Mouse (Mus musculus) CH12.LX (cell line): ENCODE measurements around the gene Denr. TPM values are rescaled to one million over a fixed set of nuclear protein-coding genes. Genes with fewer than 3 reads are reported as not detected.

Experiments used
- DNase-seq: peaks from one replicate; pipeline ENCODE4 v3.0.0-alpha.2; 2013; ENCODE audit errors: extremely low read depth
- H3K27ac ChIP-seq: 2 replicates; pipeline ENCODE4 v1.5.1; 2012; ENCODE audit warnings: low read depth, mild to moderate bottlenecking, control low read depth, moderate library complexity; ENCODE audit not compliant: insufficient read depth
- H3K27me3 ChIP-seq: replicated peaks from 2 replicates; pipeline ENCODE3; 2012; ENCODE audit warnings: inconsistent platforms
- H3K36me3 ChIP-seq, 2 experiments: replicated peaks in 1 of 2; 2 replicates each; pipeline versions ENCODE3 to v1.6.1; 2012; ENCODE audit warnings: inconsistent platforms in 1 of 2, low read length in 1 of 2, mild to moderate bottlenecking in 1 of 2, mixed read lengths in 1 of 2, moderate library complexity in 1 of 2; ENCODE audit not compliant: control insufficient read depth in 1 of 2, insufficient read depth in 1 of 2
- H3K4me1 ChIP-seq, 2 experiments: 2 replicates each; pipeline ENCODE4 v1.6.1; 2012; ENCODE audit warnings: inconsistent platforms in 1 of 2, moderate library complexity in 1 of 2; ENCODE audit not compliant: insufficient read depth in 2 of 2, control insufficient read depth in 1 of 2
- H3K4me2 ChIP-seq: 2 replicates; pipeline ENCODE4 v1.6.1; 2012; ENCODE audit warnings: low read depth, mild to moderate bottlenecking, control low read depth; ENCODE audit not compliant: poor library complexity, insufficient read depth, severe bottlenecking
- H3K4me3 ChIP-seq, 3 experiments: fragments of 150-350 bp in 1 of 3; sonication (generic) in 1 of 3; replicated peaks in 1 of 3; 2 replicates each; pipeline versions ENCODE3 to v1.5.1; 2011 to 2012; ENCODE audit warnings: low read depth in 2 of 3, low read length in 2 of 3, mild to moderate bottlenecking in 2 of 3, moderate library complexity in 2 of 3, control low read depth in 1 of 3, improper control_type of control experiment in 1 of 3, inconsistent platforms in 1 of 3, mixed read lengths in 1 of 3; ENCODE audit not compliant: poor library complexity in 1 of 3
- H3K79me2 ChIP-seq: replicated peaks from 2 replicates; pipeline ENCODE4 v1.6.1; 2012; ENCODE audit warnings: mild to moderate bottlenecking, moderate library complexity; ENCODE audit not compliant: control insufficient read depth, poor library complexity, insufficient read depth, severe bottlenecking; ENCODE audit errors: extremely low read depth
- H3K9ac ChIP-seq: 2 replicates; pipeline ENCODE4 v1.6.1; 2012; ENCODE audit warnings: low read depth, mild to moderate bottlenecking, control low read depth, moderate library complexity; ENCODE audit not compliant: insufficient read depth
- H3K9me3 ChIP-seq: replicated peaks from 2 replicates; pipeline ENCODE3; 2012; ENCODE audit warnings: low read length, inconsistent platforms, mixed read lengths
- BHLHE40 ChIP-seq: IDR thresholded peaks from 2 replicates; pipeline ENCODE4 v1.6.1; 2011; ENCODE audit warnings: mild to moderate bottlenecking, low read depth, low read length, improper control_type of control experiment
- CHD2 ChIP-seq: IDR thresholded peaks from 2 replicates; pipeline ENCODE4 v1.6.1; 2011; ENCODE audit warnings: low read length, improper control_type of control experiment
- ELF1 ChIP-seq: IDR thresholded peaks from 2 replicates; pipeline ENCODE4 v1.6.1; 2014; ENCODE audit warnings: low read depth, mild to moderate bottlenecking, inconsistent platforms, low read length, improper control_type of control experiment
- HCFC1 ChIP-seq: IDR thresholded peaks from 2 replicates; pipeline ENCODE4 v1.6.1; 2012; ENCODE audit warnings: low read depth, mild to moderate bottlenecking, inconsistent platforms, low read length, improper control_type of control experiment
- KAT2A ChIP-seq: IDR thresholded peaks from 2 replicates; pipeline ENCODE4 v1.6.1; 2012; ENCODE audit warnings: low read length, improper control_type of control experiment, inconsistent platforms; ENCODE audit not compliant: insufficient replicate concordance
- MAX ChIP-seq: IDR thresholded peaks from 2 replicates; pipeline ENCODE4 v1.6.1; 2011; ENCODE audit warnings: low read length, improper control_type of control experiment
- MXI1 ChIP-seq: IDR thresholded peaks from 2 replicates; pipeline ENCODE4 v1.6.1; 2011; ENCODE audit warnings: mild to moderate bottlenecking, low read depth, low read length, improper control_type of control experiment
- POLR2AphosphoS2 ChIP-seq: IDR thresholded peaks from 2 replicates; pipeline ENCODE4 v1.6.1; 2011; ENCODE audit warnings: low read depth, low read length, improper control_type of control experiment
- RCOR1 ChIP-seq: conservative IDR thresholded peaks from 2 replicates; pipeline ENCODE4 v1.6.1; 2012; ENCODE audit warnings: low read depth, mild to moderate bottlenecking, inconsistent platforms, low read length, improper control_type of control experiment
- SMC3 ChIP-seq: IDR thresholded peaks from 2 replicates; pipeline ENCODE4 v1.6.1; 2011; ENCODE audit warnings: low read depth, low read length, improper control_type of control experiment
- TCF12 ChIP-seq: IDR thresholded peaks from 2 replicates; pipeline ENCODE4 v1.6.1; 2014; ENCODE audit warnings: low read depth, mild to moderate bottlenecking, inconsistent platforms, low read length, improper control_type of control experiment
- UBTF ChIP-seq: IDR thresholded peaks from 2 replicates; pipeline ENCODE4 v1.6.1; 2012; ENCODE audit warnings: low read depth, mild to moderate bottlenecking, inconsistent platforms, low read length, improper control_type of control experiment, moderate library complexity
- USF2 ChIP-seq: conservative IDR thresholded peaks from 2 replicates; pipeline ENCODE4 v1.6.1; 2011; ENCODE audit warnings: low read depth, low read length, improper control_type of control experiment
- ZKSCAN1 ChIP-seq: IDR thresholded peaks from 2 replicates; pipeline ENCODE4 v1.6.1; 2012; ENCODE audit warnings: low read depth, inconsistent platforms, low read length, improper control_type of control experiment, borderline replicate concordance
- ZMIZ1 ChIP-seq: IDR thresholded peaks from 2 replicates; pipeline ENCODE4 v1.6.1; 2012; ENCODE audit warnings: low read depth, mild to moderate bottlenecking, inconsistent platforms, low read length, improper control_type of control experiment
- dilution Hi-C: fragments of 300-500 bp; cut with MboI; formaldehyde crosslinking; loops from 2 replicates; pipeline ENCODE4 v1.14.3; 2020; ENCODE audit warnings: low sequenced_read_pairs; ENCODE audit not compliant: extremely low pct_unique_long_range_greater_than_20kb, extremely low pct_ligation_motif_present
- in situ Hi-C: fragments of 300-500 bp; cut with MboI; formaldehyde crosslinking; loops from 3 replicates; pipeline ENCODE4 v1.14.3; 2019; ENCODE audit warnings: low sequenced_read_pairs, low pct_ligation_motif_present, low pct_unique_long_range_greater_than_20kb, mixed read lengths
- polyA plus RNA-seq: library from polyadenylated mRNA; unstranded; fragments of >175 nt; gene quantifications from 2 replicates; pipeline ENCODE4 v1.2.1, GENCODE M21; 2012; ENCODE audit warnings: low read depth; ENCODE audit not compliant: insufficient read length
- total RNA-seq, 2 experiments: library from RNA; depleted of rRNA; stranded (reverse); fragments of 300-350 nt in 1 of 2; fragments of >200 nt in 1 of 2; gene quantifications; 2 replicates each; pipeline ENCODE4 v1.2.3; 2012 to 2014

Denr gene
- total and polyA plus RNA-seq, 3 experiments = 80.9 to 423 (median 128) TPM

DNA sequence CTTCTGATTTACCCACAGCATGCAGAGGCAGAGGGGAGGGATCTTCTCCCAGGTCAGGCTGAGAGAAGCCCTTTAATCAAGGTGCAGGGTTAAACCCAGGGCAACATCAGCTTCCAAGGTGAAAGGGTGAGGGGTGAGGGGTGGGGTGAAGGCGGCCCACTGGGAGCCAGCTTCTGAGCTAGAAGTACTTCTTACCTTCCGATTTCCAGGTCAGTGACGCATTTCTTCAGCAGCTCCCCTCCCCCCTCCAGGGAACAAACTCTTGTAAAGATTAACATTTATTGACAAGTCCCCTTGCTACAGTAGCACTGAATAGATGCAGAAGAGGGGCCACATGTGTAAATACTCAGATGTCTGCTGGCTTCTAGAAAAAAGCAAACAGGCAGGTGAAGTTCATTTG lies 70.3 kb downstream of the Denr start:
- peaks cover 0 to 19% of the 10 kb centered on the region in 2 experiments for H3K36me3 ChIP-seq
- peaks cover 69% of the 10 kb centered on the region for H3K79me2 ChIP-seq
- no peak for DNase-seq
- dilution Hi-C loops = no loop called here
- peak overlapping the region; percentile 82; the same call in 1 of the 2 replicates for H3K27ac ChIP-seq
- H3K27me3 ChIP-seq = no peaks in the 10 kb centered on the region
- H3K4me1 ChIP-seq = peaks cover 45 to 80% of the 10 kb centered on the region in 2 experiments
- H3K9ac ChIP-seq = peak overlapping the region; percentile 33; the same call in 1 of the 2 replicates
- no peaks in the 10 kb centered on the region for H3K9me3 ChIP-seq
- no peak for TF ChIP-seq USF2
- TF ChIP-seq MAX = no peak
- no peak for TF ChIP-seq POLR2AphosphoS2
- TF ChIP-seq MXI1 = no peak
- no peak for TF ChIP-seq ZKSCAN1
- TF ChIP-seq TCF12 = no peak
- TF ChIP-seq ELF1 = no peak
- H3K4me3 ChIP-seq = no peak overlapping the region
- H3K4me2 ChIP-seq = peak overlapping the region; percentile 95
- in situ Hi-C loops = no loop called here

DNA sequence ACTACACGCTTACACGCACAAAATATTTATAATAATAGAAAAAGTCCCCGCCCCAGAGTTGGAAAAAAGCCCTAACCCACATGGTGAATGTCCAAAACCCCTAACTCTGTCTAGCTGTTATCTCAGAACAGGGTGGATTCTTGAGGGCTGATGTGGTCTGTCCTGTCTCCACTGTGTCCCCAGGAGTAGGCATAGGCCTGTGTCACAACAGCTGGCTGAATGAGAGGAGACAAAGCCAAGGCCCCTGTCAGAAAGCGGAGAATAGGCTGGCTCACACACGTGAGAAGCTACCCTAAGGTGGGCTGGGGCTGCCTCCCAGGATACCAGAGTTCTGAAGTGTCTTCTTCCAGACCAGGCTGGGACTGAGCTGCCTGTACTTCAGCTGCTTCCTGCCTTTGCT lies 71.2 kb downstream of the Denr start:
- Histone ChIP-seq H3K27ac (peak overlapping the region; percentile 48), H3K9ac (peak overlapping the region; percentile 33; the same call in 1 of the 2 replicates), H3K36me3 (peaks cover 0 to 19% of the 10 kb centered on the region in 2 experiments), H3K9me3 (no peaks in the 10 kb centered on the region), H3K4me3 (no peak overlapping the region), H3K27me3 (no peaks in the 10 kb centered on the region), H3K4me2 (peak overlapping the region; percentile 95), H3K79me2 (peaks cover 78% of the 10 kb centered on the region), H3K4me1 (peaks cover 52 to 83% of the 10 kb centered on the region in 2 experiments)
- dilution Hi-C loops (no loop called here), in situ Hi-C loops (no loop called here)
- DNase-seq = no peak
- no peak for TF ChIP-seq SMC3
- no peak for TF ChIP-seq RCOR1
- 0 out of 2 replicates have a peak, but pooled peaks have one; percentile 24 for TF ChIP-seq BHLHE40
- TF ChIP-seq MXI1 = 0 out of 2 replicates have a peak, but pooled peaks have one; percentile 34
- TF ChIP-seq KAT2A = no peak
- no peak for TF ChIP-seq USF2
- no peak for TF ChIP-seq CHD2
- TF ChIP-seq UBTF = peak; percentile 51; the same call in 1 of the 2 replicates
- no peak for TF ChIP-seq ZMIZ1
- TF ChIP-seq HCFC1 = no peak

Other genes starting within 250 kb of the Denr start
- 26.7 and 28.1 TPM in 2 replicates for gene Clip1, start 222.6 kb upstream of the Denr start, total RNA-seq (2012; rRNA removed)
- gene Clip1, start 222.6 kb upstream of the Denr start, total RNA-seq (2014; rRNA removed) = 24.9 and 25.4 TPM in 2 replicates
- 37.1 and 42.9 TPM in 2 replicates for gene Clip1, start 222.6 kb upstream of the Denr start, polyA plus RNA-seq
- 15.2 and 17.0 TPM in 2 replicates for gene Zcchc8, start 186.1 kb upstream of the Denr start, total RNA-seq (2012; rRNA removed)
- 24.4 and 31.8 TPM in 2 replicates for gene Zcchc8, start 186.1 kb upstream of the Denr start, total RNA-seq (2014; rRNA removed)
- gene Zcchc8, start 186.1 kb upstream of the Denr start, polyA plus RNA-seq = 60.7 and 77.2 TPM in 2 replicates
- gene Rsrc2, start 157.8 kb upstream of the Denr start, total RNA-seq (2012; rRNA removed) = 55.8 and 68.5 TPM in 2 replicates
- gene Rsrc2, start 157.8 kb upstream of the Denr start, total RNA-seq (2014; rRNA removed) = 107 and 138 TPM in 2 replicates
- gene Rsrc2, start 157.8 kb upstream of the Denr start, polyA plus RNA-seq = 128 and 154 TPM in 2 replicates
- 36.3 and 37.4 TPM in 2 replicates for gene Kntc1, start 157.5 kb upstream of the Denr start, total RNA-seq (2012; rRNA removed)
- 30.4 and 39.0 TPM in 2 replicates for gene Kntc1, start 157.5 kb upstream of the Denr start, total RNA-seq (2014; rRNA removed)
- 26.4 and 30.5 TPM in 2 replicates for gene Kntc1, start 157.5 kb upstream of the Denr start, polyA plus RNA-seq
- not detected in 2 replicates for gene Hcar2, start 41.7 kb upstream of the Denr start, total RNA-seq (2012; rRNA removed)
- gene Hcar2, start 41.7 kb upstream of the Denr start, total RNA-seq (2014; rRNA removed) = not detected in 2 replicates
- gene Hcar2, start 41.7 kb upstream of the Denr start, polyA plus RNA-seq = not detected in 2 replicates
- not detected in 2 replicates for gene Hcar1, start 27.2 kb upstream of the Denr start, total RNA-seq (2012; rRNA removed)
- gene Hcar1, start 27.2 kb upstream of the Denr start, total RNA-seq (2014; rRNA removed) = not detected in 2 replicates
- not detected in 2 replicates for gene Hcar1, start 27.2 kb upstream of the Denr start, polyA plus RNA-seq
- not detected in 2 replicates for gene Gm43518, start 20.2 kb downstream of the Denr start, total RNA-seq (2012; rRNA removed)
- not detected in 2 replicates for gene Gm43518, start 20.2 kb downstream of the Denr start, total RNA-seq (2014; rRNA removed)
- gene Gm43518, start 20.2 kb downstream of the Denr start, polyA plus RNA-seq = 0.74 and 0.87 TPM in 2 replicates
- gene Ccdc62, start 23.5 kb downstream of the Denr start, total RNA-seq (2012; rRNA removed) = 5.3 and 6.2 TPM in 2 replicates
- 2.0 and 2.6 TPM in 2 replicates for gene Ccdc62, start 23.5 kb downstream of the Denr start, total RNA-seq (2014; rRNA removed)
- 1.6 and 2.2 TPM in 2 replicates for gene Ccdc62, start 23.5 kb downstream of the Denr start, polyA plus RNA-seq
- 48.4 and 49.8 TPM in 2 replicates for gene Hip1r, start 66.5 kb downstream of the Denr start, total RNA-seq (2012; rRNA removed)
- gene Hip1r, start 66.5 kb downstream of the Denr start, total RNA-seq (2014; rRNA removed) = 26.1 and 28.3 TPM in 2 replicates
- gene Hip1r, start 66.5 kb downstream of the Denr start, polyA plus RNA-seq = 42.1 and 44.7 TPM in 2 replicates
- gene Vps37b, start 125.1 kb downstream of the Denr start, total RNA-seq (2012; rRNA removed) = 8.3 and 8.7 TPM in 2 replicates
- gene Vps37b, start 125.1 kb downstream of the Denr start, total RNA-seq (2014; rRNA removed) = 10.2 and 10.6 TPM in 2 replicates
- 23.5 and 24.7 TPM in 2 replicates for gene Vps37b, start 125.1 kb downstream of the Denr start, polyA plus RNA-seq
- gene Abcb9, start 188.6 kb downstream of the Denr start, total RNA-seq (2012; rRNA removed) = 0.63 and 0.98 TPM in 2 replicates
- 0.41 and 0.44 TPM in 2 replicates for gene Abcb9, start 188.6 kb downstream of the Denr start, total RNA-seq (2014; rRNA removed)
- gene Abcb9, start 188.6 kb downstream of the Denr start, polyA plus RNA-seq = 1.1 and 1.4 TPM in 2 replicates
- gene Ogfod2, start 205.1 kb downstream of the Denr start, total RNA-seq (2012; rRNA removed) = 24.9 and 25.5 TPM in 2 replicates
- 19.3 and 20.0 TPM in 2 replicates for gene Ogfod2, start 205.1 kb downstream of the Denr start, total RNA-seq (2014; rRNA removed)
- gene Ogfod2, start 205.1 kb downstream of the Denr start, polyA plus RNA-seq = 19.6 and 24.0 TPM in 2 replicates
- gene Arl6ip4, start 208.9 kb downstream of the Denr start, total RNA-seq (2012; rRNA removed) = 63.2 and 78.0 TPM in 2 replicates
- 33.5 and 37.2 TPM in 2 replicates for gene Arl6ip4, start 208.9 kb downstream of the Denr start, total RNA-seq (2014; rRNA removed)
- gene Arl6ip4, start 208.9 kb downstream of the Denr start, polyA plus RNA-seq = 130 and 166 TPM in 2 replicates